In genomic region chr12:11906588-11906987, GRCm38 (mm10) we compare ENCODE assay signal across 20 mouse cellular contexts.
DNase-seq lines count a peak whose midpoint lies in the region; ATAC-seq and TF ChIP-seq lines count a peak whose summit lies in the region.
"Had no signal": no experiment of that assay in that cellular context is flagged by ENCODE, and none has a peak within 500 bp of the region (broad histone marks: within the 10 kb centered on the region; RNA-seq: fewer than 3 reads in every experiment).

No protein-coding gene starts in this region.

- no peaks in the 10 kb centered on the region for H3K79me2 ChIP-seq in heart, adult 2 months (replicated peaks; ENCODE audit: control insufficient read depth, insufficient read depth, low read length)

- DNase-seq in frontal cortex, postnatal 14 days (ENCODE audit: low spot score in 2 of 2) = no peak
- peak; percentile 6 for DNase-seq in right cerebral cortex, adult 18-20 months
- no peak for DNase-seq in right cerebral cortex, postnatal 36 days (ENCODE audit: low spot score in 2 of 2)
- no peak for DNase-seq in kidney, postnatal 14 days
- no peak for DNase-seq in retina, postnatal 1 day
- DNase-seq in heart, adult 2 months = no peak
- DNase-seq: adrenal gland, adult 2 months; cerebellum, adult 18-20 months; gastrocnemius, adult 2 months; heart, adult 11 months; kidney, adult 9 months; lung, embryonic 14.5 days had no signal

- intact Hi-C loops in heart, adult 2 months (cut with DNase I) = no loop called here

- no peaks in the 10 kb centered on the region for H3K36me3 ChIP-seq in midbrain, embryonic 13.5 days
- H3K36me3 ChIP-seq in heart, adult 2 months (ENCODE audit: control insufficient read depth, insufficient read depth, low read length) = no peaks in the 10 kb centered on the region
- H3K36me3 ChIP-seq: liver, embryonic 12.5 days had no signal

- WGBS in midbrain, embryonic 13.5 days = 48% methylated on average over 4 of the region's 4 CpGs
- 75% methylated on average over 4 of the region's 4 CpGs for WGBS in heart, adult 2 months

- ATAC-seq in frontal cortex, adult (ENCODE audit: low TSS enrichment) = peak; percentile 90
- ATAC-seq in midbrain, embryonic 13.5 days = peak; percentile 93
- ATAC-seq: inflammation-experienced regulatory T-cells, adult 6 months; liver, embryonic 12.5 days had no signal

- H3K27me3 ChIP-seq in midbrain, embryonic 13.5 days = no peaks in the 10 kb centered on the region
- no peaks in the 10 kb centered on the region for H3K27me3 ChIP-seq in heart, adult 2 months (ENCODE audit: control insufficient read depth, insufficient read depth, low read length)
- H3K27me3 ChIP-seq: CH12.LX; liver, embryonic 12.5 days had no signal

- H3K27ac ChIP-seq in midbrain, embryonic 13.5 days = no peak overlapping the region; the same call in 1 of the 2 replicates
- H3K27ac ChIP-seq in heart, adult 2 months = no peak overlapping the region
- H3K27ac ChIP-seq: gastrocnemius, adult 2 months; layer of hippocampus, adult 2 months; liver, embryonic 12.5 days; macrophage had no signal

- TF ChIP-seq POLR2A in heart, adult 2 months (IDR thresholded peaks at IDR 0.05; ENCODE audit: insufficient read depth, low read depth, low read length) = no peak

- TF ChIP-seq CTCF in heart, adult 2 months (IDR thresholded peaks at IDR 0.05) = no peak

- H3K4me2 ChIP-seq in midbrain, embryonic 13.5 days (replicated peaks) = no peak overlapping the region
- H3K4me2 ChIP-seq: liver, embryonic 12.5 days; lung, embryonic 14.5 days had no signal

- H3K4me1 ChIP-seq in midbrain, embryonic 13.5 days (replicated peaks) = 0 out of 2 replicates have a peak, but pooled peaks cover 4% of the 10 kb centered on the region
- H3K4me1 ChIP-seq in heart, adult 2 months (ENCODE audit: control insufficient read depth, insufficient read depth, low read length) = no peaks in the 10 kb centered on the region
- H3K4me1 ChIP-seq: liver, embryonic 12.5 days had no signal

- no peaks in the 10 kb centered on the region for H3K9me3 ChIP-seq in midbrain, embryonic 13.5 days
- H3K9me3 ChIP-seq: liver, embryonic 12.5 days had no signal

- no peak for TF ChIP-seq EP300 in heart, adult 2 months (IDR thresholded peaks at IDR 0.05; ENCODE audit: insufficient read depth, low read depth, low read length)

- H3K4me3 ChIP-seq in midbrain, embryonic 13.5 days (replicated peaks) = no peak overlapping the region
- H3K4me3 ChIP-seq in heart, adult 2 months = no peak overlapping the region
- H3K4me3 ChIP-seq: erythroblast, embryonic 14.5 days; gastrocnemius, adult 2 months; layer of hippocampus, adult 2 months; liver, embryonic 12.5 days had no signal

- no peak overlapping the region for H3K9ac ChIP-seq in midbrain, embryonic 13.5 days (replicated peaks)
- no peak overlapping the region for H3K9ac ChIP-seq in heart, adult 2 months (ENCODE audit: low read depth, low read length)
- H3K9ac ChIP-seq: liver, embryonic 12.5 days; lung, embryonic 14.5 days had no signal
